Mouse (Mus musculus) mammary gland, adult 2 months (tissue): ENCODE results near the gene Tcp1. TPM values are rescaled to one million over a fixed set of nuclear protein-coding genes. Genes with fewer than 3 reads are reported as not detected.

ENCODE experiments used
- polyA plus RNA-seq: library from polyadenylated mRNA; depleted of rRNA; stranded (reverse); fragments of >200 nt; gene quantifications from 2 replicates; pipeline ENCODE4 v1.2.3, GENCODE M21; 2012; ENCODE audit warnings: low replicate concordance; rRNA removed

The Tcp1 gene
- 33.7 and 62.6 TPM in 2 replicates for polyA plus RNA-seq

GRCm38 (mm10) chr17:12915488-12915880, at the start of gene Tcp1:
Gene Tcp1 (plus strand): TSS chr17:12915701.

GRCm38 (mm10) chr17:12868043-12868442, 47.5 kb upstream of the Tcp1 start, which contains the start of gene Mas1:
Gene Mas1 (minus strand): TSS chr17:12868143.

GRCm38 (mm10) chr17:12875734-12876133, 39.8 kb upstream of the Tcp1 start, which contains the start of gene Mrgprh:
Gene Mrgprh (plus strand): TSS chr17:12876034.

GRCm38 (mm10) chr17:12909361-12910280, 5.9 kb upstream of the Tcp1 start, which contains the start of gene Pnldc1:
Gene Pnldc1 (minus strand): TSS chr17:12910230.

GRCm38 (mm10) chr17:12915881-12916583, 531 bp downstream of the Tcp1 start, which contains the start of gene Mrpl18:
Gene Mrpl18 (minus strand): TSS chr17:12916345.

DNA sequence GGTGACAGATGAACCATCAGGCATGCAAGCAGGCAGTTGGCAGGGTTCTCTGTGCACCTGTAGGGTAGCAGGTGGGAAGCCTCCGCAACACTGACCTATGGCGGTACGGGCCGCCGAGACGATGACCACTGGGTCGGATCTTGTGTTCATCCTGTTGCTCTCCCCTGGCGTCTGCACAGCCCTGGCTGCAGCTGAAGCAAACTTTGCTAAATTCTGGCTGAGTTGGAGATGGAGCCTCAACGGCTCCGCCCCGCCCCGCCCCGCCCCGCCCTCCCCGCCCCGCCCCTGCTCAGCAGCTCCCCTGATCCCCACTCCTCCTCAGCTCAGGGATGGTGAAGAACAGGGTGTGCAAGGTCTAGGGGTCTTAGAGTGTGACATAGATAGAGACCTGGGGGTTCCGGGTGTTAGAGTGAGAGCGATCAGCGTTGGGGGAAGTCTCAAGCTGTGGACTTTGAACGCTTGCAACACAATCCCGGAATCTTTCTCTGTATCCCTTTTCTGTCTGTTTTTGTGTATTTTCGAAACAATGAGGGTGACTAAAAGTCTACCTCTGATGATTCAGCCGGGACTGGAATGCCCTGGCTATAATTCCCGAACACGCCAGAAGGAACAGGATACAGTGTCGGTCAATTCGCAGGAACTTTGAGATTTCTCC, 24.8 kb downstream of the Tcp1 start, which contains the start of gene Acat3:
Gene Acat3, minus strand, starts transcription at position 450 of the 655 bp plus-strand sequence.

GRCm38 (mm10) chr17:12960331-12960873, 44.9 kb downstream of the Tcp1 start, which contains the start of gene Acat2:
Gene Acat2 (minus strand): TSS chr17:12960747.

Other genes starting within 250 kb of the Tcp1 start
- 1.3 TPM in 1 of 2 replicates, not detected in the other for gene Slc22a1, start 239.9 kb upstream of the Tcp1 start, polyA plus RNA-seq
- gene Igf2r, start 146.0 kb upstream of the Tcp1 start, polyA plus RNA-seq: 24.6 and 25.9 TPM in 2 replicates
- gene Mas1, start 47.6 kb upstream of the Tcp1 start, polyA plus RNA-seq: 0.17 and 0.47 TPM in 2 replicates
- 0.39 and 2.3 TPM in 2 replicates for gene Mrgprh, start 39.7 kb upstream of the Tcp1 start, polyA plus RNA-seq
- gene Pnldc1, start 5.5 kb upstream of the Tcp1 start, polyA plus RNA-seq: 5.4 and 9.0 TPM in 2 replicates
- gene Mrpl18, start 644 bp downstream of the Tcp1 start, polyA plus RNA-seq: 21.4 and 30.4 TPM in 2 replicates
- 0.80 and 1.0 TPM in 2 replicates for gene Acat3, start 24.9 kb downstream of the Tcp1 start, polyA plus RNA-seq
- 34.6 and 51.4 TPM in 2 replicates for gene Acat2, start 45.0 kb downstream of the Tcp1 start, polyA plus RNA-seq
- 11.8 and 17.5 TPM in 2 replicates for gene Wtap, start 78.5 kb downstream of the Tcp1 start, polyA plus RNA-seq
- gene Sod2, start 91.1 kb downstream of the Tcp1 start, polyA plus RNA-seq: 428 and 898 TPM in 2 replicates
- 0.17 and 0.27 TPM in 2 replicates for gene Gpr31b, start 136.6 kb downstream of the Tcp1 start, polyA plus RNA-seq
- gene Tcp10b, start 145.4 kb downstream of the Tcp1 start, polyA plus RNA-seq: 0.08 and 0.10 TPM in 2 replicates
- gene Unc93a, start 216.1 kb downstream of the Tcp1 start, polyA plus RNA-seq: 0.10 TPM in 1 of 2 replicates, not detected in the other